Mouse (Mus musculus) intestine, postnatal 0 days (tissue): Measurements from ENCODE around the gene Ubxn11. TPM values are rescaled to one million over a fixed set of nuclear protein-coding genes. Genes with fewer than 3 reads are reported as not detected.
"Not testable (repeated sequence)": the region's sequence is repeated elsewhere in the genome, so short reads cannot be mapped to it uniquely, and the experiment has no call there.

ENCODE experiments used
- ATAC-seq: fragments of 200-750 bp; cut with Nextera tagmentation; 2 replicates; pipeline ENCODE4 v1.8.0; 2017; ENCODE audit warnings: mild to moderate bottlenecking, moderate TSS enrichment, moderate library complexity
- H3K27ac ChIP-seq: fragments of 300-500 bp; sonication (generic); 2 replicates; pipeline ENCODE4 v1.5.1; 2014; ENCODE audit warnings: mild to moderate bottlenecking, low read depth, low read length, moderate library complexity
- H3K27me3 ChIP-seq: fragments of 300-500 bp; sonication (generic); replicated peaks from 2 replicates; pipeline ENCODE4 v1.6.1; 2014; ENCODE audit warnings: low read length, mixed read lengths; ENCODE audit not compliant: control insufficient read depth, insufficient read depth
- H3K36me3 ChIP-seq: fragments of 300-500 bp; sonication (generic); 2 replicates; pipeline ENCODE4 v1.6.1; 2014; ENCODE audit warnings: mild to moderate bottlenecking, moderate library complexity; ENCODE audit not compliant: control insufficient read depth, insufficient read depth
- H3K4me1 ChIP-seq: fragments of 300-500 bp; sonication (generic); replicated peaks from 2 replicates; pipeline ENCODE4 v1.6.1; 2014; ENCODE audit warnings: antibody characterized with exemption, low read length, mixed read lengths; ENCODE audit not compliant: control insufficient read depth, insufficient read depth
- H3K4me2 ChIP-seq: fragments of 300-500 bp; sonication (generic); replicated peaks from 2 replicates; pipeline ENCODE4 v1.6.1; 2014; ENCODE audit warnings: low read depth, mild to moderate bottlenecking, moderate library complexity
- H3K4me3 ChIP-seq: fragments of 300-500 bp; sonication (generic); 2 replicates; pipeline ENCODE4 v1.5.1; 2014; ENCODE audit warnings: low read depth, low read length
- H3K9ac ChIP-seq: fragments of 300-500 bp; sonication (generic); 2 replicates; pipeline ENCODE4 v1.6.1; 2014; ENCODE audit warnings: mild to moderate bottlenecking, low read depth, low read length
- H3K9me3 ChIP-seq: fragments of 300-500 bp; sonication (generic); 2 replicates; pipeline ENCODE4 v1.6.1; 2016; ENCODE audit warnings: mixed run types; ENCODE audit not compliant: control insufficient read depth
- CTCF ChIP-seq: sonication (generic); IDR thresholded peaks from 2 replicates; pipeline ENCODE4 v1.5.1; 2016; ENCODE audit warnings: low read depth, mild to moderate bottlenecking, control low read depth, antibody characterized with exemption, moderate library complexity
- WGBS: fragments of 180-500 bp; shearing (Covaris S2); extraction: QIAGEN DNeasy Blood & Tissue Kit; methylation state at CpG from one replicate; pipeline ENCODE4 v1.1.7; 2014; 5-methylcytosine and 5-hydroxymethylcytosine counted together
- polyA plus RNA-seq: library from polyadenylated mRNA; unstranded; fragments of >200 nt; fragmentation: Nextera tagmentation; extraction: Ambion mirVana; gene quantifications from 2 replicates; pipeline ENCODE4 v1.2.1, GENCODE M21; 2015

Gene Ubxn11
- polyA plus RNA-seq, 1 experiment from 2014 or later: 1.5 TPM

GRCm38 (mm10) chr4:134138857-134139256, 36.5 kb downstream of the Ubxn11 start:
- H3K9me3 ChIP-seq: no peaks in the 10 kb centered on the region
- no peaks in the 10 kb centered on the region for H3K27me3 ChIP-seq
- peak; percentile 17; the same call in 1 of the 2 replicates for TF ChIP-seq CTCF
- H3K9ac ChIP-seq: no peak overlapping the region
- peaks cover 7% of the 10 kb centered on the region; the same call in 1 of the 2 replicates for H3K36me3 ChIP-seq
- no peak overlapping the region for H3K27ac ChIP-seq
- ATAC-seq: no peak
- 89% methylated on average over 2 of the region's 2 CpGs for WGBS
- H3K4me2 ChIP-seq: no peak overlapping the region
- no peak overlapping the region for H3K4me3 ChIP-seq
- no peaks in the 10 kb centered on the region for H3K4me1 ChIP-seq

DNA sequence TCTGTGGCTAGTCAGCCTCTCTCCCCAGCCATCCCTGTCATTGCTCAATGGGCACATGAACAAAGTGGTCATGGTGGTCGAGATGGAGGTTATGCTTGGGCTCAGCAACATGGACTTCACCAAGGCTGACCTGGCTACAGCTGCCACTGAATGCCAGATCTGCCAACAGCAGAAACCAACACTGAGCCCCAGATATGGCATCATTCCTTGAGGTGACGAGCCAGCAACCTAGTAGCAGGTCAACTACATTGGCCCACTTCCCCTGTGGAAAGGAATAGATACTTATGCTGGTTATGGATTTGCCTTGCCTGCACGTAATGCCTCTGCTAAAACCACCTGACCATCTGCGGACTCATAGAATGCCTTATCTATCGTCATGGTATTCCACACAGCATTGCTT, 41.9 kb downstream of the Ubxn11 start:
- H3K36me3 ChIP-seq: peaks cover 21% of the 10 kb centered on the region
- 95% methylated on average over 5 of the region's 5 CpGs for WGBS
- not testable (repeated sequence) for ATAC-seq, H3K27me3 ChIP-seq, H3K4me2 ChIP-seq, H3K4me1 ChIP-seq, H3K27ac ChIP-seq, H3K4me3 ChIP-seq, H3K9me3 ChIP-seq, H3K9ac ChIP-seq

- H3K4me2 ChIP-seq: no peak overlapping the region
- ATAC-seq: no peak
- WGBS: 90% methylated on average over 4 of the region's 4 CpGs
- H3K9me3 ChIP-seq: no peaks in the 10 kb centered on the region
- peaks cover 59% of the 10 kb centered on the region for H3K36me3 ChIP-seq
- no peak overlapping the region for H3K27ac ChIP-seq
- H3K9ac ChIP-seq: no peak overlapping the region
- H3K4me3 ChIP-seq: no peak overlapping the region
- H3K4me1 ChIP-seq: no peaks in the 10 kb centered on the region
- no peaks in the 10 kb centered on the region for H3K27me3 ChIP-seq
- no peak for TF ChIP-seq CTCF
Observed at GRCm38 (mm10) chr4:134149389-134149788, 47.0 kb downstream of the Ubxn11 start.

DNA sequence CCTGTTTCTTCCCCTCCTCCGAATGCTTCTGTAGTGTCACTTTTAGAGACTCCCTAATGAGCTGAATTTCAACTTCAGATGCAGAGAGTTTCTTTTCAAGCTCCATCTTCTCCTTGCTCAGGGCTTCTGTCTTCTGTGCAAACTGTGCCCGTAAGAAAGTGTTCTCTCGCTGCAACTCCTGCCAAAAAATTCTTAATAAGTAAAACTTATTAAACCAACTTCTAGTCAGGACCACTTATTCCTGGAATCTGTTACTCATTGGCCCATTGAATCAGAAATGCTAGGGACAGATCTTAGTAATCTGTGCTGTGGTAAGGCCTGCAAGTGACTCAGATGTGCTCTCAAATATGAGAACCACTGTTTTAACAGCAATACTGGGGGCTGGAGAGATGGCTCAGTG, 49.7 kb downstream of the Ubxn11 start:
- no peak for ATAC-seq
- no peaks in the 10 kb centered on the region for H3K4me1 ChIP-seq
- no peak for TF ChIP-seq CTCF
- H3K9ac ChIP-seq: no peak overlapping the region
- peaks cover 62% of the 10 kb centered on the region for H3K36me3 ChIP-seq
- H3K4me3 ChIP-seq: no peak overlapping the region
- WGBS: 90% methylated on average over 3 of the region's 3 CpGs
- H3K27me3 ChIP-seq: no peaks in the 10 kb centered on the region
- H3K4me2 ChIP-seq: no peak overlapping the region
- no peak overlapping the region for H3K27ac ChIP-seq
- H3K9me3 ChIP-seq: no peaks in the 10 kb centered on the region

GRCm38 (mm10) chr4:134153656-134154055, 51.3 kb downstream of the Ubxn11 start:
- no peaks in the 10 kb centered on the region for H3K27me3 ChIP-seq
- 95% methylated on average over 3 of the region's 3 CpGs for WGBS
- ATAC-seq: no peak
- H3K27ac ChIP-seq: no peak overlapping the region
- H3K9ac ChIP-seq: no peak overlapping the region
- no peak for TF ChIP-seq CTCF
- H3K4me3 ChIP-seq: no peak overlapping the region
- H3K4me1 ChIP-seq: no peaks in the 10 kb centered on the region
- H3K9me3 ChIP-seq: no peaks in the 10 kb centered on the region
- H3K36me3 ChIP-seq: peaks cover 56% of the 10 kb centered on the region
- H3K4me2 ChIP-seq: no peak overlapping the region

GRCm38 (mm10) chr4:134154354-134154753, 52.0 kb downstream of the Ubxn11 start:
- Histone ChIP-seq H3K4me3 (no peak overlapping the region), H3K27me3 (no peaks in the 10 kb centered on the region), H3K36me3 (peaks cover 56% of the 10 kb centered on the region), H3K27ac (no peak overlapping the region), H3K9ac (no peak overlapping the region), H3K4me1 (no peaks in the 10 kb centered on the region), H3K4me2 (no peak overlapping the region), H3K9me3 (no peaks in the 10 kb centered on the region)
- WGBS: 96% methylated on average over 3 of the region's 3 CpGs
- TF ChIP-seq CTCF: no peak
- no peak for ATAC-seq

DNA sequence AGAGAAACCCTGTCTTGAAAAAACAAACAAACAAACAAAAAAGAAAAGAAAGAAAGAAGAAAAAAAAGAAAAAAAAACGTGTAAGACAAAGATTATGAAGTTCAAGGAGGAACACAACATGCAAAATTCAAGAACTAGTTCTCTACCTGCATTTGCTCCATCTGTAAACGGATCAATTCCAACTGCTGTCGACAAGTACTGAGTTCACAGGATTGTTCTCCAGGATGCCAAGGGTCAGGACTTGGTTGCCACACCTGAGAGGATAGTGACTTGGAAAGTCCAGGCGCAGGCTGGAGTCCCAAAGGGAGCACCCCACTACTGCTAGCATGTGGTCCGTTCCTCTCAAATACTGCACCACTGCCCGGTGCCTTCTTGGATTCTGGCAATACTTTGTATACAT, 53.2 kb downstream of the Ubxn11 start:
- H3K27ac ChIP-seq: no peak overlapping the region
- WGBS: 89% methylated on average over 6 of the region's 6 CpGs
- peaks cover 49% of the 10 kb centered on the region for H3K36me3 ChIP-seq
- TF ChIP-seq CTCF: no peak
- no peaks in the 10 kb centered on the region for H3K9me3 ChIP-seq
- no peak overlapping the region for H3K9ac ChIP-seq
- no peak for ATAC-seq
- no peak overlapping the region for H3K4me2 ChIP-seq
- H3K27me3 ChIP-seq: no peaks in the 10 kb centered on the region
- no peaks in the 10 kb centered on the region for H3K4me1 ChIP-seq
- H3K4me3 ChIP-seq: no peak overlapping the region
